Mouse (Mus musculus): ENCODE measurements around the gene Lcn8.

Lcn8 gene

DNA sequence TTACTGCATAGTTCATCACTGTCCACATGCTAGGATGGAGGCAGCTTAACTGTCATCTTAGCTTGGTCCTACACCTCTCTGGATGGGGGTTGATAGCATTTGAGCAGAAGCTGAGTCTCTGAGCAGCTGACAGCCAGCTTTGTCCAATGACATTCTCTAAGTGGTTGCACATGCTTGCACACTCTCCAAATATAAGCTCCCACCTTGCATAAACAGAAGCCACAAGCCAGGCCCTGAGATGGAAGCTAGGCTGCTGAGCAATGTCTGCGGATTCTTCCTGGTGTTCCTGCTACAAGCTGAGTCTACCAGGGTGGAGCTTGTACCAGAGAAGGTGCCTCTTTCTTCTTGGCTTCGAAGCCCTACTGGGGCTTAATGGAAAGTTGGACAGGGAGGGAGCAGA lies at the start of gene Lcn8:
TSS of gene Lcn8 (plus strand) at position 219 of the 400 bp plus-strand sequence.
- DNase-seq (ENCODE audit: low spot score), result no peak

DNA sequence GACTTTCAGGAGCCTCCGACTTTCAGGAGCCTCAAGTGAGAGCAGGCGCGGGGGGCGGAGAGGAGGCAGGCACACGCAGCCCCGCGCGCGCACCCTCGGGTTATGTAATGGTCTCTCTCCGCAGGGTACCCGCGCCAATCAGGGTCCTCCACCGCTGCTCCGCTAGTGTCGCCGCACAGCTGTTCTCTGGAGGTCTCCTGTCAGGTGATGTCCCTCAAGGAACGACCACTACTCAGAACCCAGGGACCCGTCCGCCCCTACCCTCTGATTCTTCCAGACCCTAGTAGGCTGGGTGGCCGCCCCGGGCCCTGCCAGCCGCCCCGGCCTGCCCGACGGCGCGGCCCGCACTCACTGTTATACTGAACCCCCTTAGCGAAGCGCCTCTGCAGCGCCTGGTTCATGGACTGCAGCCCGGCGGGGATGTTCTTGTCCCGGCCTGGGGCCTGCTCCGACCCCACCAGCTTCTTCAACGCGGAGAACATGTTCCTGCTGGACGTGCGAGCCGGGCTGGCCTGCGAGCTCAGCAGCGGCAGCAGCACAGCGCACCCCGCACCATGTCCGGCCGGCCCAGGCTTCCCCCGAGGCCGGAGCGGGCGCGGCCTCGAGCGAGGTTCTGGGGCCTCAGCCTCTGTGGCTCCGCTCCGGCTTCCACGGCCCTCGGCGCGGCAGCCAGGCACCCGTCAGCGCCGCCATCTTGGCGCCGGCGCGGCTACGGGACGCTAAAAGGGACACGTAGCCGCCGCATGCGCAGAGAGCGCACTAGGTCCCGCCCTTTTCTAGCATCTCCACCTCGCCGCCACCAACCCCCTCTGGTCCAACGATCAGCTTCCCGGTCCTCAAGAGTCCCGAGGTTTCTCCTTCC lies 44.9 kb upstream of the Lcn8 start, which contains the start of gene Rabl6:
TSS of gene Rabl6 (minus strand) at position 761 of the 862 bp plus-strand sequence.
- DNase-seq (ENCODE audit: low spot score), result peak; percentile 96

DNA sequence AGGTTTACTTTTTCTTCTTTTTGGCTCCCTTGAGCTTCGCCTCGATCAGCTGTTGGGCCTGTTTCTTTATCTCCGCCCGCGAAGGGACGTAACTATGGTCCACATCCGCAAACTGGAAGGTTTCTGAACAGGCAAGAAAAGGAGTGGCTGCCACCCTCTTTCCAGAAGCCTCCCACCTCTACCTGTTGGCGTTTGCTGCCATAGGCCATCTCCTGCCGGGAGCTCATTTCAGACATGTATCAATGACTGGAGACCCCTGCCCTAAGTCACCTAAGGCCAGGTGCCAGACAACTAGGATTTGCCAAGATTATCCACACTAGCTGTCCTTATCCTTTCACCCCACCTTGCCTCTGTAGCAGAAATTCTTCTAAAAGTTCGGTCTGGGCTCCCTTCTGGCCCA lies 44.2 kb upstream of the Lcn8 start:
- no peak for DNase-seq (ENCODE audit: low spot score)

DNA sequence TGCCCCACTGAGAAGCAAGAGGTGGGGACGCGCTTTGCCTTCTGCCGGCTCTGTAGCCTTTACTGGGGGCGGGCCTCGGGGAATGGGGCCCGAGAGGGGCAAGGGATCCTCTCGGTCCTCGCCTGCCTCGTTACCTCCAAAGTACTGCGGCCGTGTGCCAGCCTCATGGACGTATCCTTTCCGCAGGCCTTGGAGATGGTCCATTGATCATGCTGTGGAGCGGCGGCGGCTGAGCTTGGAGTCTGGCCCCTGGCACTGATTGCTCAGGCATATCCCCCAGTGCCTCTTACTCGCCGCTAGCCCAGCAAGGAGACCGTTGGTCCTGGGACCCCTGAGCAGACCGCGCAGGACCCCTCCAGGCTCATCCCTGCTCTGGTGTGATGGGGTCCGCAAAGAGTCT lies 36.5 kb upstream of the Lcn8 start:
- DNase-seq (ENCODE audit: low spot score), result no peak

DNA sequence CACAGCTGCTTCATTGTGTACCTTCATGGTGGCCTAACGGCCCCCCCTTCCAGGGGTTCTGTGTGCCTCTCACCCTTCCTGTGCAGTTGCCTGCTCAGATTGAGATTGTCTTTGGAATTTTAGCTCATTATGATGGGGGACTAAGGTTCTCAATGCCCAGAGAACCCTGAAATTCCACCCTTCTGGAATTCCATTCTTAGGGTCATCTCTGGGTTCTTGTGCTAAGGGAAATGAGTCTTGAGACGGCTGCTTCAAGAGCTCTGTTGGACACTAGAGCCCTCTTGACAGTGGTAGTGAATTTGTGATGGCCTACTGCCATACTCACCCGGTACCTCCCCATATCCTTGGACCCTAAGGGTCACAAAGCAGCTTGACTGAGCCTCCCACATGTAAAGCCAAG lies 35.3 kb upstream of the Lcn8 start, which contains the start of gene Ccdc183:
TSS of gene Ccdc183 (minus strand) at position 101 of the 400 bp plus-strand sequence.
- DNase-seq (ENCODE audit: low spot score), result no peak

DNA sequence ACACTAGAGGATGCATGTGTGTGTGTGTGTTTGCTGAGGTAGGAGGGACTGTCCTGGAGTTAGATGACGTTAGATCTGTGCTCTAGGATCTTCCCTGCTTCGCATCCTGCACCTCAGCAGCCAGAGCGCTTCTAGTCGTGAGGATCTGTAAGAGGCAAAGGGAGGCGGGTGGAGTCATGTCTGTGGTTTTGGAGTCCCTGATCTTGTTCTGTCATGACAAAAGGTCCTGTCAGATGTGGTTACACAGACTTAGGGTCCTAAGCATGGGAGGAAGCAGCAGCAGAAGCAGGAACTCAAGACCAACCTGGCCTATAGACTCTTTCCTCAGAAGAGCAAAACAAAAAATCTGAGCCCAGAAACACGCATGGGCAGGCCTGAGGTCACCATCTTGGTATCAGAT lies 32.5 kb upstream of the Lcn8 start:
- DNase-seq (ENCODE audit: low spot score), result no peak

DNA sequence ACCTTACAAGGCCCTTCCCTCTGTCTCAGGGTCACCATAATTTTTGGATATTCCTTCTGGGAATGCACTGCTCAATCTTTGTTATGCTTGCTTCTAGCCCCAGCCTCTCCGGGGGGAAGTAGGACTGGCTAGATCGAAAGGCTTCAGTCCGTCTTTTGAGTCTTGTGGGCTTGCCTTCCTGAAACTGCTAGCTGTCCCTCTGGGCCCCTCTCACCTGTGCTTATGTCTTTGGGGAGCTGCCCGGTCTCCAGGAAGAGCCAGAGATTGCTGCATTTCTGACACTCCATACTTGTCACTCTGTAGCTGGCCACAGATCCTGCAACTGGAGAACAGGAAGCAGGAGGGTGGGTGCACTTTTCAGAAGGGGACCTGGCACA lies 32.1 kb upstream of the Lcn8 start:
- no peak for DNase-seq (ENCODE audit: low spot score)

DNA sequence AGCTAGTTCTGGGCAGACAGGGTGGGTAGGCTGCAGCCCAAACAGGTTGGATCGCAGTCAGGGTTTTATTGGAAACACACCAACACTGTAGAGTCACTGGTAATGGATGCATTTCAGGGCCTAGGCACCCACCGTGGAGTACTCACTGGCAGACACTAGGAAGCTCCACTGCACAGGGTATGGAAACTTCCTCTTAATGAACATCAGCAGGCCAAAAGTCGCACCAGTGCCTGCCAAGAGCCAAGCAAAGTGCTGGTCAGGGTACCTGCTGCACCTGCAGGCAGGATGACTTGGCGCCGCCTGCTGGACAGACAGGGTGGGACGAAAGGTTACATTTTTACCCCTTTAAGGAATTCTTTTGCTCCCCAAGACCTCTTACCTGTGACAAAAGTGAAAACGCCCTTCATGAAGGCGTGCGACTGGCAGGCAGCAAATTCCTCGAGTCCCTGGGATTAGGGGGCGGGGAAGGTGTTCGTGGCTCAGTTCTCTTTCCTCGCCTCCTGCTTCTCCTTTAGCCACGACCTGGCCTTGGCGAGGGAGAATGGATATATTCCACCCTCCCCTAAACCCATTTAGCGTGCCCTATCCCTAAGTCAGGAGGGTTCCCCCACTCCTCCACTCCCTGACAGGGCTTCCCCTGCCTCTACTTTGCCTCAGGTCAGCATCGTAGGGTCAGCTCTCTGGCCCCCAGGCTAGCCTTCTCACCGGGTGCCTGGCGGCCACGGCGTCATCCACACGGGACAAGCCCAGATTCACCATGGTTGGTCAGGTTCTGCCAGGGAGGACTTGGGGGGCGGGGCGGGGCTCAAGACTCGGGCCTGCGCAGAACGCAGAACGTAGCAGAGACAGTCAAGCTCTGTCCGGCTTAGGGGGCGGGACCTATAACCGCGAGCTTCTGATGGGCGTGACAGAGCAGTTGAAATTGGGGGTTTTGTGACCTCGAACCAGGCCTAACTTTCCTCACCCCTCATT lies 31.4 kb upstream of the Lcn8 start, which contains the start of gene Tmem141:
TSS of gene Tmem141 (minus strand) at position 777 of the 972 bp plus-strand sequence.
- peak; percentile 88 for DNase-seq (ENCODE audit: low spot score)

DNA sequence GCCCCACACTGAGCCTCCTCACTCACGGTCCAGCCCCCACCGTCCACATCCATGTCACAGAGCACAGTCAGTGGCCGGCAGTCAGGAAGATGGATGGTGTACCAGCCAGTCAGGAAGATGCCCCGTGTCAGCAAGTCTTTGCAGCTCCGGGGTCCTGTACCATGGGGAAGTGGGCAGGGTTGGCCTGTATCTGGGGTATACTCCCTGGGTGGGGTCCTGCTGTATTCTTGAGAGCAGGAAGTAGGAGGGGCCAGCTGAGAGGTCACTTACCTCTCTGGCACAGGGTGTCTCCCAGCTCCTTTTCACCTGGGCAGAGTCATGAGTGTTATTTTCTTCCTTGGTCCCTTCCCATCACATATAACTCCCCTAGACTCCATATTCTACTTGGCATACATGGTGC lies 26.9 kb upstream of the Lcn8 start:
- DNase-seq (ENCODE audit: low spot score), result no peak

DNA sequence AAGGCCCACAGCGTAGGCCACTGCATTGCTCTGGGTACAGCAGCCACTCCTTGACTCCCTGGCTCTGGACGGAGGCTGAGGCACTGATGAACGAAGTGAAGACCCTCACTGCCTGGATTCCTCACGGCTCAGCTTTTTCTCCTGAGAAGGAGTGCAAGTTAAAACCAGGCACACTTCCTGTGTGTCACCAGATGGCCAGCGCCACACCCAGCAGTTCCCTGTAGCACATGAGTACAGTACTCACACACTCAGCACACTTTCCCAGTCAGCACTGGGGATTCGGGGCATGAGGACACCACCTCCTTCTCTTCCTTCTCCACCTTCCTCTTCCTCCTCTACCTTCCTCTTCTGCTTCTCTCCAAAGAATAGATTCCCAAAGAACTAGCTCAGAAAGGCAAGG lies 25.1 kb upstream of the Lcn8 start, which contains the start of gene Fcna:
TSS of gene Fcna (minus strand) at position 220 of the 400 bp plus-strand sequence.
- no peak for DNase-seq (ENCODE audit: low spot score)

DNA sequence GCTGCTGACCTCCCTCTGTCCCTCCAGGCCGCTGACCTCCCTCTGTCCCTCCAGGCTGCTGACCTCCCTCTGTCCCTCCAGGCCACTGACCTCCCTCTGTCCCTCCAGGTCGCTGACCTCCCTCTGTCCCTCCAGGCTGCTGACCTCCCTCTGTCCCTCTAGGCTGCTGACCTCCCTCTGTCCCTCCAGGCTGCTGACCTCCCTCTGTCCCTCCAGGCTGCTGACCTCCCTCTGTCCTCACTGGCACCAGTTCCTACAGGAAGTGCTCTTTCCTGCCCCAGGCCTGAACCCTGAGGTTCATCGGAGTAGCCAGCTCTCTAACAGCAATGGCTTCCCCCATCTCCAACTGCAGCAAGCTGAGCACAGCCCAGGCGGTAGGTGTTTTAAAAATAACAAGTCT lies 24.2 kb upstream of the Lcn8 start:
- peak; percentile 47 for DNase-seq (ENCODE audit: low spot score)

DNA sequence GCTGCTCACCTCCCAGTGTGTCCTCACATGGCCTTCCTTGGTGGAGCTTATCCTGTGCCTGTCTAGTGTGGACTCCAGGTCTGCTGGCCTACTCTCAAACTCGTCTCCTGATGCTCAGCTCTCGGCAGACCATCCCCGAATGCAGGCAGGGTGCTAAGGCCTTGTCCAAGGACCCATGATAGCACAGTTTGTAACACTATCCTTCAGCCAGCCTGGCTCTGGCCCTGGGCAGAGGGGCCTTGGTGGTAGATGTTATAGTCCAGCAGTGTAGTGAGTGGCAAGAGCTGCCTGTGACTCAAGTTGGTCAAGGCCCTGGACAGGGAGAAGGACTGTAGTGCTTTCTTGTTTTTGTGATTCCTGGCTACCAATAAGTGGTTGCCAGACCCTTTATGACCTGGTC lies 19.3 kb upstream of the Lcn8 start:
- no peak for DNase-seq (ENCODE audit: low spot score)

DNA sequence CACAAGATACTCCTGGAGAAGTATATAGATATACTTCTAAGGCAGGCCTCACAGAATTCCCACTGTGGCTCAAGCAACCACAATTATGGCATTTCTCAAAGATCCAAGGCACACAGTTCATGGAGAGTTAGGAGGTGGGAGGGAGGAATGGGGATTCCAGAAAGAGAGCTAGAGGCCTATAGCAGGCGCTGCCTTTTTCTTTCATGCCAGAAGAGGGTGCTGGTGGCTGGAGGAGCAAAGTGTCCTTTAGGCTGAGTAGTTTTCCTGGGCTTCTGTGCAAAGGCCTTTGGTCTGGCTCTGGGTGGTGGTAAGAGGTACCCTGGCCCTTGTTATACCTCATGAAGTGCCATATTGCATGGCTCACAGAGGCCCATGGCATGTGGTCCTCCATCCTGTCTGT lies 18.9 kb upstream of the Lcn8 start:
- DNase-seq (ENCODE audit: low spot score), result no peak

DNA sequence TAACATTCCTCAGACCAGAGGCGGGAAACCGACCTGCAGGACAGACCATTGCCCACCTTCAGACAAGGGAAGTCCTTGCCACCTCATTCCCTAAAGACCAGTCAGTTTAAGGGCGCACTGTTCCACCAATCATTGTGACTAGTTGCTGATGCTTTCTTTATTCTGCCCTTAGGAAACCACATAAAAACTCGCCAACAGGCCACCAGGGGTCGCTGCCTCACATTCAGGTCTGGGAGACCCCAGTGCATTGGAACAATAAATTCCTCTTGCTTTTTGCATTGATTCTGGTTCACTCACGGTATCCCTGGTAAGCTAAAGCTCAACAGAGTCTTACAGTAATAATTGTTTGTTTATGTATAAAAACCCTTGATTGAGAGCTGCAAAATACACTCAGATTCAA lies 13.0 kb upstream of the Lcn8 start:
- peak; percentile 68 for DNase-seq (ENCODE audit: low spot score)

DNA sequence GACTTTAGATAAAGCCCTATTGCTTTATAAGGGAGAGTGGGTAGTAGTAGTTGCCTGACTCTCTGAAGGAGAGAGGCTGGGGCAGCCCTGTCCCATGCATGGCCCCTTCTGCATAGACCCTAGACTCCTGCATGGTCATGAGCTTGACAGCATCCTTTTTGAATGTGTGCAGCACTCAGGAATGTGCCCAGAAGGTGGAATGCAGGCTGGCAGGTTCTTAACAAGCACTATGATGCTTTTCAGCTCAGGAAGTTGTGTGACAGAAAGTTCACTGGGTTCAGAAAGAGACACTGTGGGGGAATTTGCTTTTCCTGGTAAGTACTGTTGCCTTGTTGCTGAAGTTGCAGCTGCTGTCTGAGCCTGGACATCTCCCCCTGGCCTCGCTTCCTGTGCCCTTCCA lies 1.6 kb downstream of the Lcn8 start:
- DNase-seq (ENCODE audit: low spot score), result peak; percentile 8

DNA sequence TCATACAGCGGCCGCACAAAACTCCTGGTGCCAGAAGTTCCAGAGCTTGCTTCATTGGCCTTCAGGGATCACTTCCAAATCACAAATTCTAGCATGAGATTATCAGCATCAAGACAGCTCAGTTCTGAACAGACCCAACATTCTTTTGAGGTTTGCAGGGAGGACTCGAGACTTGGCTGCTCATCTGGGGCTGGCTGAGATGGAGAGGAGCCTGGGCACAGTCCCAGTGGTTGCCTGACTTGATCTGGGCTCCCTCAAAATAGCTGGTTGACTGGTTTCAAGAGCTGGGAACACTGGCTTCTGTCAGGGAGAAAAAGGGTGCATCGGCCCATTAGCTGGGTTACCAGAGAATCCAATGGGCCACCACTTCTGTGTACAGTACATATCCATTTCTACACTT lies 3.8 kb downstream of the Lcn8 start:
- no peak for DNase-seq (ENCODE audit: low spot score)

DNA sequence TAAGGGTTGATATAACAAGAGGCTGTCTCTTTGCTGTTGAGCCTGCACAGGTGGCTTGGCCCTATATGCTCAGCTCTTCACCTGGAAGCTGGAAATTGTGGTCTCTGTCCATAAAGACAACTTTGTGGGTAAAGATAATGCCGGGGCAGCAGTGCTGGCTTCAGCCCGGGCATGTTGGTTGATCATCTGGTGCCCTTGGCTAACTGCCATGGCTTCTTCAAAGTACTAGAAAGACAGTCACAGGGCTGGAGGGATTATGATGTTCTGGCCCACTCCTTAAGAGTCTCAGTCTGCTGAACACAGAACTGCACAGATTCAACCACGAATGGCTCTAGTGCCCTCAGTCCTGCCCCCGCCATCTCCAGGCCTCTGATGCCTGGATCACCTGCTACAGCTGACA lies 4.3 kb downstream of the Lcn8 start:
- DNase-seq (ENCODE audit: low spot score), result no peak

DNA sequence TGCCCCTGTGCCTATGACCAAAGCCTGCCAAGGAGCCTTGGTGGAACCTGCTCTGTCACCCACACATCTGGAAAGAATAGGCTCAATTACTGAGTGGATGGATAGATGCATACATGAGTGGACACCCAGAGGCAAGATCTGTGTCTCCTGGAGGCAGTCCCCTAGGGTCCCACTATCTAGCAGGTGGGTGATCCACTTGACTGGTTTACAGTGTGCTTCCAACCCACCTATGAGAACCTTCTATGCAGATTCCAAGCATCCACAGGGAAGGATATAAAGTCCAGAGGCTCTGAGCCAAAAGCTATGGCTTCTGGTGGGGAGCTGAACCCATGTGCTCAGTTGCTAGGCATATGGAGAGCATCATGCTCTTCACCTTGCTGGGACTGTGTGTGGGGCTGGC lies 4.7 kb downstream of the Lcn8 start, which contains the start of gene Lcn5:
TSS of gene Lcn5 (plus strand) at position 301 of the 400 bp plus-strand sequence.
- no peak for DNase-seq (ENCODE audit: low spot score)

DNA sequence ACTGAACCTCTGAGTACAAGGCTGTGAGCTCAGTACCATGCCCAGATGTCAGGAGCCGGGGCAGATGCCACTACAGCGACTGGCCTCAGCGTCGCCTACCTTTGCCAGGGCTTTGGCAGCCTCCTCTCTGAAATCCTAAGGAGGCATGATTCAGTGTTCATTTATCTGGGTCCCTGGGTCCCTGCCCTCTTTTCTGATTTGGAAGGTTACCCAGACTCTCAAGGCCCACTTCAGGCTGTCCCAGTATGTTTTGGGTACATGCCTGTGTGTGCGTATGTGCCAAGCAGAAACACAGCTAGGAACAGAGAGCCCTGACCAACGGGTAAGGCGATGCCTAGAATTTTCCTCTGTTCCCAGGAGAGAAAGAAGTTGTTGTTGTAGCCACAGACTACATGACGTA lies 7.4 kb downstream of the Lcn8 start:
- no peak for DNase-seq (ENCODE audit: low spot score)

DNA sequence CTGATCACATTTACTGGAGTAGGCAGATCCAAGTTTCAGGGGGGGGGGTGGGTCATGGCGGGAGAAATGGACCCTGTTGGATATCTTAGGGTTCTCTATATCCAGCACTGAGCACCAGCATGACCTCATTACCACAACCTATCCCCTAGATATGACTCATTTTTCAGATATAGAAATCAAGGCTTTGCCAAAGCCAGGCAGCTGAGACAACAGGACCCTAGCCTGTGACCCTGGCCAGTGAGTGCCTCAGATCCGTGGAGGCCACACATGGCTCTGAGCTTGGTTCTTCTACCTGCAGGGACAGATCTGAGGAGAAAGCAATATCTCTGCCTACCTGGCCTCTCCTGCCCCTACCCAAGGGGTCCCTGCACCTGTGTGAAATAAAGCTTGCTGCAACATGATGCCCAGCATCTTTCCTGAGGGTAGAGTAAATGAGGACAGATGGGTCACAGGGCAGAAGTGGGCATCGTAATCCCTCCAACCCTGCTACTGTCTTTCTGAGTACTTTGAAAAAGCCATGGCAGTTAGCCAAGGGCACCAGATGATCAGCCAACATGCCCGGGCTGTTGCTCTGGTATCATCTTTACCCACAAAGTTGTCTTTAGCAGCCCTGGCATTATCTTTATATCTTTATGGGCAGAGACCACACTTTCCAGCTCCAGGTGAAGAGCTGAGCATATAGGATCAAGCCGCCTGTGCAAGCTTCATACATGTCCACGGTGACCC lies 8.5 kb downstream of the Lcn8 start:
- DNase-seq (ENCODE audit: low spot score), result no peak

DNA sequence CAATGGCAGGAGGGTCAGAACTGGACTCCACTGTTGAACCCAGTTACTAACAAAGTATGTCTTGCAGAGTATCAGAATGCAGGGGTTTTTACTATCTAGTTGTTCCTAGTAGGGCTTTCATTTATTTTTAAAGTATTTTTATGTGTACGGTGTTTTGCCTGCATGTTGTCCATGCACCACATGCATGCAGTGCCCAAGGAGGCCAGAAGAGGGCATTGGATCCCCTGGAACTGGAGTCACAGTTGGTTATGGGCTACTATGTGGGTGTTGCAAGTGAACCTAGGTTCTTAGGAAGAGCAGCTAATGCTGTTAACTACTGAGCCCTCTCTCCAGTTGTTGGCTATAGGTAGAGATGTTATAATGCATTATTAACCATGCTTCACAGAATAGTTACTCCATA lies 10.6 kb downstream of the Lcn8 start:
- DNase-seq (ENCODE audit: low spot score), result peak; percentile 62

DNA sequence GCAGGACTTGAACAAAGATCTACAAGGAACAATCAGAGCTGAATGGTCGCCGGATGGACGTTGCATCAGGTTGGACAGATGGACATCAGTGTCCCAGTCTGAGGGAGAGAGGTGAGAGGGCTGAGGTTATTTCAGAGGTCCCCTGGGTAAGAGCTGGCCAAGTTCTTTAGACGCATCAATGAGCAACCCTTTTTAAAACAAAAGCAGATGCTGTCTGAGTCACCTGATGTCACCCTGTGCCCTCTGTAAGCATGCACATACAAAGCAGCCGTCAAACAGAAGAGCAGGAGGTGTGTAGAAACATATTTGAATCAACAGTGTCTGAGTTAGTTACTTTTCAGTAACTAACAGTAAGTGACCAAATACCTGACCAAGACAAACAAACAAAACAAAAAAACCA lies 11.2 kb downstream of the Lcn8 start:
- no peak for DNase-seq (ENCODE audit: low spot score)

Data from embryo, embryonic 10 days (tissue).